Mouse (Mus musculus): ENCODE results near the gene Mcm10. TPM values are rescaled to one million over a fixed set of nuclear protein-coding genes. Genes with fewer than 3 reads are reported as not detected.

The Mcm10 gene
- total RNA-seq, 1 experiment: 127 TPM

DNA sequence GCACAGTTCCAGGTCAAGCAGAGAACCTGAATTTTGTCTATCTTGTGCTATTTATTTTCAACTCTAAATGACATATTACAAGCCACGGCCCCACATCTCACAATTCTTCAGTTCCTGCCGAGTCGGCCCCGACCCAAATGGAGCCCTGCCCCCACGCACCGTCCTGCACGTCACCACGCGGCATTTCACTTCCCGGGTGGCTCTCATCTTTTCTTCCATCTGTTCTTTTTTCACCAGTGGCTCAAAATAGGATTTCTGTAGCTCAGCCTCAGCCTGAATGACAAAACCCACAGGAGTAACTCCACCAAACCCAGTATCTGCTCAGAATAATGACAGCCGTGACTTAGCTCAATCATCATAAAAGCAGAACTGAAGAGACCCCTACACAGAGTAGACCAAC lies 19.0 kb downstream of the Mcm10 start:
- H3K9ac ChIP-seq (ENCODE audit: insufficient read depth, low read depth, low read length, poor library complexity, severe bottlenecking): no peak overlapping the region
- no peaks in the 10 kb centered on the region for H3K9me3 ChIP-seq (ENCODE audit: control insufficient read depth, insufficient read depth, low read depth, low read length)
- H3K4me3 ChIP-seq (ENCODE audit: insufficient read depth in 1 of 2, low read depth in 1 of 2, low read length in 2 of 2, poor library complexity in 1 of 2, severe bottlenecking in 1 of 2): no peak overlapping the region
- no peak for DNase-seq (ENCODE audit: low read depth, low spot score)
- H3K27ac ChIP-seq (ENCODE audit: insufficient read depth, low read depth, low read length, poor library complexity, severe bottlenecking): no peak overlapping the region
- in situ Hi-C loops (cut with MboI; ENCODE audit: low sequenced_read_pairs in 2 of 2, unreplicated experiment in 2 of 2): no loop called here
- peaks cover 69% of the 10 kb centered on the region for H3K36me3 ChIP-seq (ENCODE audit: control insufficient read depth, insufficient read depth, low read length, poor library complexity, severe bottlenecking)
- TF ChIP-seq MAFK (IDR thresholded peaks at IDR 0.05; ENCODE audit: insufficient read depth, low read depth, low read length) (no peak), ZNF384 (IDR thresholded peaks at IDR 0.05; ENCODE audit: low read depth, low read length) (no peak), HCFC1 (IDR thresholded peaks at IDR 0.05; ENCODE audit: borderline replicate concordance, insufficient read depth, low read length) (no peak), CHD2 (IDR thresholded peaks at IDR 0.05; ENCODE audit: low read depth, low read length) (no peak), ZC3H11A (IDR thresholded peaks at IDR 0.05; ENCODE audit: borderline replicate concordance, low read depth, low read length) (no peak)
- H3K4me1 ChIP-seq (ENCODE audit: control insufficient read depth in 2 of 2, insufficient read depth in 2 of 2, low read length in 2 of 2, poor library complexity in 1 of 2): no peaks in the 10 kb centered on the region

DNA sequence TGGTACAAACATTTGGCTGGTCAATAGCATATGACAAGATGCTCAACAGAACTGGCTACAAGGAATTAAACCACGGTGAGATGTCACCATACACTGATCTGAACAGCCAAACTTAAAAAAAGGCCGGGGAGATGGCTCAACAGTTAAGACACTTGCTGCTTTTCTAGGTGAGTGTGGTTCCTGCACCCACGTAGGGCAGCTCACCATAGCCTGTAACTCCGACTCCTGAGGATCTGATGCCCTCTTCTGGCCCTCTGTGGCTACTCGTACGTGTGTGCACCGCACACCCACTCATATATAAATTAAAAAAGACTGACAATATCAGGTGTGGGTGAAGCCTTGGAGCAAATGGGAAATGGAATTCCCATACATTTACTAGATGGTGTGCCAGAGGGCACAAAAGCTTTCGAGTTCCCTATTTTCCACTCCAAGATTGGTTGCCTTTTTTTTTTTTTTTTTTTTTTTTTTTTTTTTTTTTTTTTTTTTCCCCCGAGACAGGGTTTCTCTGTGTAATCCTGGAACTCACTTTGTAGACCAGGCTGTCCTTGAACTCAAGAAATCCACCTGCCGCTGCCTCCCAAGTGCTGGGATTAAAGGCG lies 23.7 kb downstream of the Mcm10 start:
- peaks cover 2 to 17% of the 10 kb centered on the region in 2 experiments; a peak in 2 of 4 replicates for H3K4me1 ChIP-seq (ENCODE audit: control insufficient read depth in 2 of 2, insufficient read depth in 2 of 2, low read length in 2 of 2, poor library complexity in 1 of 2)
- DNase-seq (ENCODE audit: low read depth, low spot score): no peak
- TF ChIP-seq ZC3H11A (IDR thresholded peaks at IDR 0.05; ENCODE audit: borderline replicate concordance, low read depth, low read length) (no peak), ZNF384 (IDR thresholded peaks at IDR 0.05; ENCODE audit: low read depth, low read length) (peak; percentile 90), MAFK (IDR thresholded peaks at IDR 0.05; ENCODE audit: insufficient read depth, low read depth, low read length) (no peak), CHD2 (IDR thresholded peaks at IDR 0.05; ENCODE audit: low read depth, low read length) (no peak), HCFC1 (IDR thresholded peaks at IDR 0.05; ENCODE audit: borderline replicate concordance, insufficient read depth, low read length) (no peak)

DNA sequence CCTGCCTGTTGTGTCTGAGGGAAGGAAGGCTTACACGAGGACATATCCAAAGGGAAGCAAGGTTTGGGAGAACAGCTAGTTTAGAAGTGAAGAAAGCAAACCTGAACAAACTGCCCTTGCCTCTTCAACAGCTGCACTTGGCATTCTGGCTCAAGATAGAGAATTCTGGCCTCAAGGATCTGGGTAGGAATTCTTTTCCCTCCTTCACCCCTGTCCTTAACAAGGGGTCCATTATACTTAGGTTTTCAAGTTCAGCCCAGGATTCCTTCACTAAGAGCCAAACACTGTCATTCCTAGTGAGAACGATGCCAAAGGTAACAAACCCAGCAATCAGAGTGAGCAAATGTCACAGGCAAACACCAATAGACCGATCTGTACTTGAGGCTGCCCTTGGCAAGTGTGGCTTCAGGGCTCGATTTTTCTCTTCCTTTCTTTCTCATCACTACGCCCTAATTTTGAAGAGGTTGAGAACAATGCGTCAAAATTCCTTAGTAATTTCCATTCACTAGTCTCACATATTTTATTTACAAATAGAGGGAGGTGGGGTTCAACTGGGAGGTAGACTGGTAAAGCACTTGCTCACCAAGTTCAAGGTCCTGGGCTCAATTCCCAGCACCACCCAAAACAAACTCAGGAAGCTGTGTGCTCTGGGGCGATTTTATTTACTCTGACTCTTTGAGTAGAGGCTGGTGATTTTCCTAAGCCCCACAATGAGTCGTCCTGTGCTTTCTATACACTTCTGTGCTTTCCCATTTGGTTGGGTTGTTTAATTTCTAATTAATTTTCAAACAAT lies 25.0 kb downstream of the Mcm10 start:
- no peak overlapping the region for H3K4me3 ChIP-seq (ENCODE audit: insufficient read depth in 1 of 2, low read depth in 1 of 2, low read length in 2 of 2, poor library complexity in 1 of 2, severe bottlenecking in 1 of 2)
- in situ Hi-C loops (cut with MboI; ENCODE audit: low sequenced_read_pairs in 2 of 2, unreplicated experiment in 2 of 2): no loop called here
- peaks cover 2 to 21% of the 10 kb centered on the region in 2 experiments; a peak in 2 of 4 replicates for H3K4me1 ChIP-seq (ENCODE audit: control insufficient read depth in 2 of 2, insufficient read depth in 2 of 2, low read length in 2 of 2, poor library complexity in 1 of 2)
- H3K9ac ChIP-seq (ENCODE audit: insufficient read depth, low read depth, low read length, poor library complexity, severe bottlenecking): no peak overlapping the region
- H3K27ac ChIP-seq (ENCODE audit: insufficient read depth, low read depth, low read length, poor library complexity, severe bottlenecking): no peak overlapping the region
- peaks cover 22% of the 10 kb centered on the region for H3K36me3 ChIP-seq (ENCODE audit: control insufficient read depth, insufficient read depth, low read length, poor library complexity, severe bottlenecking)
- H3K9me3 ChIP-seq (ENCODE audit: control insufficient read depth, insufficient read depth, low read depth, low read length): no peaks in the 10 kb centered on the region
- TF ChIP-seq ZC3H11A (IDR thresholded peaks at IDR 0.05; ENCODE audit: borderline replicate concordance, low read depth, low read length): no peak
- TF ChIP-seq HCFC1 (IDR thresholded peaks at IDR 0.05; ENCODE audit: borderline replicate concordance, insufficient read depth, low read length): no peak
- no peak for TF ChIP-seq ZNF384 (IDR thresholded peaks at IDR 0.05; ENCODE audit: low read depth, low read length)
- TF ChIP-seq CHD2 (IDR thresholded peaks at IDR 0.05; ENCODE audit: low read depth, low read length): no peak
- TF ChIP-seq MAFK (IDR thresholded peaks at IDR 0.05; ENCODE audit: insufficient read depth, low read depth, low read length): no peak
- DNase-seq (ENCODE audit: low read depth, low spot score): no peak

More for the DNA sequence above, 23.7 kb downstream of the Mcm10 start:
- H3K36me3 ChIP-seq (ENCODE audit: control insufficient read depth, insufficient read depth, low read length, poor library complexity, severe bottlenecking): peaks cover 33% of the 10 kb centered on the region
- no peaks in the 10 kb centered on the region for H3K9me3 ChIP-seq (ENCODE audit: control insufficient read depth, insufficient read depth, low read depth, low read length)
- H3K27ac ChIP-seq (ENCODE audit: insufficient read depth, low read depth, low read length, poor library complexity, severe bottlenecking): no peak overlapping the region
- in situ Hi-C loops (cut with MboI; ENCODE audit: low sequenced_read_pairs in 2 of 2, unreplicated experiment in 2 of 2): no loop called here
- H3K4me3 ChIP-seq (ENCODE audit: insufficient read depth in 1 of 2, low read depth in 1 of 2, low read length in 2 of 2, poor library complexity in 1 of 2, severe bottlenecking in 1 of 2): no peak overlapping the region
- H3K9ac ChIP-seq (ENCODE audit: insufficient read depth, low read depth, low read length, poor library complexity, severe bottlenecking): no peak overlapping the region

DNA sequence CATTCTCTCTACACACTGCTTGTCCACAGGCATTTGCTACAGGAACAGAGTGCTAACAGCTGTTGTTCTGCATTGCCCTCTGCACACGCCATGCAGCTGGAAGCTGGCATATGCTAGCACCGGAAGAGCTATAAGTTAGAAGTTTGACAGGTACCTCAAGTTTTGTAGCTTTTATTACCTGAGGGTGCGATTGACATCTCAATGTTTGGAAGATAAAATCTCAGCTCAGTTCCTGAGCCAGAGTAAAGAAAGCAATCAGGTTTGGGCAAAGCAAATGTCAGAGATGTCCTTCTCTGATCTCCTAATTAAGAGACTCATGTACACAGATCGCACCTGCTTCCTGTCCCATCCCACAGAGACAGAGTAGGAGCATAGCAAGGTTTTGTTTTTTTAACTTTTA lies 25.8 kb downstream of the Mcm10 start:
- Histone ChIP-seq H3K27ac (ENCODE audit: insufficient read depth, low read depth, low read length, poor library complexity, severe bottlenecking) (no peak overlapping the region), H3K9ac (ENCODE audit: insufficient read depth, low read depth, low read length, poor library complexity, severe bottlenecking) (no peak overlapping the region), H3K36me3 (ENCODE audit: control insufficient read depth, insufficient read depth, low read length, poor library complexity, severe bottlenecking) (peaks cover 16% of the 10 kb centered on the region), H3K4me3 (ENCODE audit: insufficient read depth in 1 of 2, low read depth in 1 of 2, low read length in 2 of 2, poor library complexity in 1 of 2, severe bottlenecking in 1 of 2) (no peak overlapping the region), H3K9me3 (ENCODE audit: control insufficient read depth, insufficient read depth, low read depth, low read length) (no peaks in the 10 kb centered on the region), H3K4me1 (ENCODE audit: control insufficient read depth in 2 of 2, insufficient read depth in 2 of 2, low read length in 2 of 2, poor library complexity in 1 of 2) (peaks cover 2 to 21% of the 10 kb centered on the region in 2 experiments; a peak in 2 of 4 replicates)
- no peak for TF ChIP-seq CHD2 (IDR thresholded peaks at IDR 0.05; ENCODE audit: low read depth, low read length)
- in situ Hi-C loops (cut with MboI; ENCODE audit: low sequenced_read_pairs in 2 of 2, unreplicated experiment in 2 of 2): no loop called here
- no peak for DNase-seq (ENCODE audit: low read depth, low spot score)

Measured in ES-E14 (cell line).